Mouse (Mus musculus): ENCODE measurements around the gene Hist1h4i.

The Hist1h4i gene

GRCm38 (mm10) chr13:22008707-22009106 is 32.5 kb downstream of the Hist1h4i start:
- DNase-seq (ENCODE audit: low spot score in 2 of 2) = no peak

- DNase-seq (ENCODE audit: low spot score in 2 of 2) = no peak
Observed at GRCm38 (mm10) chr13:22007872-22008271, 33.3 kb downstream of the Hist1h4i start.

GRCm38 (mm10) chr13:22007121-22007510 is 34.0 kb downstream of the Hist1h4i start:
- DNase-seq (ENCODE audit: low spot score in 2 of 2) = no peak

GRCm38 (mm10) chr13:22006334-22007120 is 34.6 kb downstream of the Hist1h4i start:
- DNase-seq (ENCODE audit: low spot score in 2 of 2) = peak in 1 of 2 experiments; percentile 56

GRCm38 (mm10) chr13:22005605-22006333 is 35.4 kb downstream of the Hist1h4i start:
- DNase-seq (ENCODE audit: low spot score in 2 of 2) = peak in 1 of 2 experiments; percentile 31

GRCm38 (mm10) chr13:22001823-22002222 is 39.3 kb downstream of the Hist1h4i start:
- no peak for DNase-seq (ENCODE audit: low spot score in 2 of 2)

- no peak for DNase-seq (ENCODE audit: low spot score in 2 of 2)
Observed at GRCm38 (mm10) chr13:22001346-22001745, 39.8 kb downstream of the Hist1h4i start.

- DNase-seq (ENCODE audit: low spot score in 2 of 2) = no peak
Observed at GRCm38 (mm10) chr13:21999147-21999546, 42.0 kb downstream of the Hist1h4i start.

GRCm38 (mm10) chr13:21998412-21998811 is 42.8 kb downstream of the Hist1h4i start:
- no peak for DNase-seq (ENCODE audit: low spot score in 2 of 2)

- no peak for DNase-seq (ENCODE audit: low spot score in 2 of 2)
Observed at GRCm38 (mm10) chr13:21997821-21998220, 43.3 kb downstream of the Hist1h4i start.

GRCm38 (mm10) chr13:21997201-21997820 is 43.9 kb downstream of the Hist1h4i start:
- no peak for DNase-seq (ENCODE audit: low spot score in 2 of 2)

- DNase-seq (ENCODE audit: low spot score in 2 of 2) = no peak
Observed at GRCm38 (mm10) chr13:21996840-21997185, 44.3 kb downstream of the Hist1h4i start.

GRCm38 (mm10) chr13:21996101-21996839 is 44.9 kb downstream of the Hist1h4i start:
- no peak for DNase-seq (ENCODE audit: low spot score in 2 of 2)

- no peak for DNase-seq (ENCODE audit: low spot score in 2 of 2)
Observed at GRCm38 (mm10) chr13:21995331-21995914, 45.7 kb downstream of the Hist1h4i start.

GRCm38 (mm10) chr13:21994896-21995295 is 46.3 kb downstream of the Hist1h4i start:
- DNase-seq (ENCODE audit: low spot score in 2 of 2) = no peak

GRCm38 (mm10) chr13:21993957-21994738 is 47.0 kb downstream of the Hist1h4i start:
- DNase-seq (ENCODE audit: low spot score in 2 of 2) = no peak

GRCm38 (mm10) chr13:21992550-21992949 is 48.6 kb downstream of the Hist1h4i start:
- no peak for DNase-seq (ENCODE audit: low spot score in 2 of 2)

Data from urinary bladder, postnatal 36 days (tissue).